Mouse (Mus musculus) embryonic facial prominence, embryonic 12.5 days (tissue): Measurements from ENCODE around the gene Actr10. TPM values are rescaled to one million over a fixed set of nuclear protein-coding genes. Genes with fewer than 3 reads are reported as not detected.

ENCODE experiments used
- ATAC-seq: fragments of 200-750 bp; cut with Nextera tagmentation; 2 replicates; pipeline ENCODE4 v1.8.0; 2017; ENCODE audit not compliant: insufficient number of reproducible peaks, insufficient read depth, low FRiP score, low TSS enrichment
- H3K27ac ChIP-seq: fragments of 300-500 bp; sonication (generic); 2 replicates; pipeline ENCODE4 v1.5.1; 2016; ENCODE audit warnings: mild to moderate bottlenecking
- H3K27me3 ChIP-seq: fragments of 300-500 bp; sonication (generic); 2 replicates; pipeline ENCODE4 v1.6.1; 2016; ENCODE audit warnings: mild to moderate bottlenecking, moderate library complexity
- H3K36me3 ChIP-seq: fragments of 300-500 bp; sonication (generic); 2 replicates; pipeline ENCODE4 v1.6.1; 2016; ENCODE audit warnings: mild to moderate bottlenecking
- H3K4me1 ChIP-seq: fragments of 300-500 bp; sonication (generic); 2 replicates; pipeline ENCODE4 v1.6.1; 2016
- H3K4me2 ChIP-seq: fragments of 300-500 bp; sonication (generic); replicated peaks from 2 replicates; pipeline ENCODE4 v1.6.1; 2016; ENCODE audit warnings: mild to moderate bottlenecking, moderate library complexity
- H3K4me3 ChIP-seq: fragments of 300-500 bp; sonication (generic); 2 replicates; pipeline ENCODE4 v1.5.1; 2016; ENCODE audit warnings: mild to moderate bottlenecking
- H3K9ac ChIP-seq: fragments of 300-500 bp; sonication (generic); 2 replicates; pipeline ENCODE4 v1.6.1; 2016; ENCODE audit warnings: mild to moderate bottlenecking, moderate library complexity
- H3K9me3 ChIP-seq: fragments of 300-500 bp; sonication (generic); 2 replicates; pipeline ENCODE4 v1.6.1; 2016; ENCODE audit warnings: mild to moderate bottlenecking, moderate library complexity
- WGBS: fragments of 180-500 bp; shearing (Covaris S2); methylation state at CpG from one replicate; pipeline ENCODE4 v1.1.7; 2016; 5-methylcytosine and 5-hydroxymethylcytosine counted together
- polyA plus RNA-seq: library from polyadenylated mRNA; unstranded; fragments of >200 nt; fragmentation: Nextera tagmentation; extraction: Ambion mirVana; gene quantifications from 2 replicates; pipeline ENCODE4 v1.2.1, GENCODE M21; 2016

The Actr10 gene
- polyA plus RNA-seq, 1 experiment from 2014 or later: 237 TPM

DNA sequence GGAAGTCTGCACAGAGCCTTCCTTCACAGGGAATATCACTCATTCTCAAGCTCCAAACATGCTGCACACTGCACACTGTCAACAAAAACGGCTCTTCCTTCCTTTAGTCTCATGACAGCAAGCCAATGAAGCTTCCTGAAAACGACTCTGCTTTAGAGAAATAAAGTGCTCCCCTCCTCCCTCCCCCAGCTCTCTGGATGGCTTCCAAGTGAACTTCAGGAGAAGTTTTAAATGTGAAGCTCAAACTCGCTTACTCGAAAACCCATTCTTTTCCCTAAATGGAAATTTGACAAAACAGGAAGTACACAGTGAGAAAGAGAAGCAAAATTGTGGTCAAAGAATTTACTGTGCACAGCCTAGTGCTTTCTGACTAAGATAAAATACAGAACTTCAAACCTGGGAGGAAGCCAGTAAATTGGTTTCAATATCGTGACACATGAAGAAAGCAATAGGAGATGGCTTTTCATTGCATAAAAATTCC is 61.8 kb downstream of the Actr10 start:
- Histone ChIP-seq H3K27me3 (no peaks in the 10 kb centered on the region), H3K4me2 (no peak overlapping the region), H3K4me3 (no peak overlapping the region), H3K9ac (no peak overlapping the region), H3K4me1 (no peaks in the 10 kb centered on the region), H3K27ac (no peak overlapping the region), H3K9me3 (no peaks in the 10 kb centered on the region), H3K36me3 (peaks cover 40% of the 10 kb centered on the region)
- WGBS: 65% methylated on average over 5 of the region's 5 CpGs
- no peak for ATAC-seq

DNA sequence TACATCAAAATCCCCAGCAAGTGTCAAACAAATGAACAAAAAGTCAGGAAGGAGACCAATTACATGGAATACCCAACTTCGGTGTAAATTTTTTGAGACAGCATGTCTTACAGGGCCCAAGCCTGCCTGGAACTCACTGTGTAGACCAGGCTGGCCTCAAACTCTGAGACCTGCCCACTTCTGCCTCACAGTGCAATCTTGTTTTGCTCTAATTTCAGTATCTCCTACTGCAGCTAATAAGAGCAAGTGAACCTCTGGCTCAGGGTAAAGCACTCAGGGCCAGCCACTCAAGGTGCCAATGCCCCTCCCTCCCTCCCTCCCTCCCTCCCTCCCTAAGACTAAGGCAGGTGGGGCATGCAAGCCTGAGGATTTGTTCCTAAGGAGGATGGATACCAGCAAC is 62.7 kb downstream of the Actr10 start:
- Histone ChIP-seq H3K9ac (no peak overlapping the region), H3K4me2 (no peak overlapping the region), H3K27ac (no peak overlapping the region), H3K36me3 (peaks cover 44% of the 10 kb centered on the region), H3K27me3 (no peaks in the 10 kb centered on the region), H3K4me3 (no peak overlapping the region), H3K9me3 (no peaks in the 10 kb centered on the region), H3K4me1 (no peaks in the 10 kb centered on the region)
- 91% methylated on average over 1 of the region's 1 CpGs for WGBS
- ATAC-seq: no peak

DNA sequence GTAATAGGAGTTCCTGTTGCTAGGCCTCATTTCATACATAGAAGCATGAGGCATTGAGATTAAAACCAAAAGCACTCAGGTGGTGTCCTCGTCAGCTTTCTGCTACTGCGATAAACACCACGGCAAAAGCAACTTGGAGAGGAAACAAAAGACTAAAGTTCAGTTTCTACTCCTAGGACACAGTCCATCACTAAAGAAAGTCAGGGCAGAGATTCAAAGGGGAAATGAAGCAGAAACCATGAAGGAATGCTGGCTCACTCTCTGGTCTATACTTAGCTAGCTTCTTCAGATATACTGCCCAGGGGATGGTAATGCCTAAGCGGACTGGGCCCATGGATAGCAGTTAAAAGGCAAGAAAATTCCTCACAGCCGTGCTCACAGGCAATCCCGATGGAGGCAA is 63.8 kb downstream of the Actr10 start:
- ATAC-seq: no peak
- H3K9ac ChIP-seq: no peak overlapping the region
- WGBS: 82% methylated on average over 6 of the region's 6 CpGs
- H3K27ac ChIP-seq: no peak overlapping the region
- no peaks in the 10 kb centered on the region for H3K9me3 ChIP-seq
- H3K4me1 ChIP-seq: no peaks in the 10 kb centered on the region
- H3K4me3 ChIP-seq: no peak overlapping the region
- no peak overlapping the region for H3K4me2 ChIP-seq
- H3K27me3 ChIP-seq: no peaks in the 10 kb centered on the region
- peaks cover 45% of the 10 kb centered on the region for H3K36me3 ChIP-seq

GRCm38 (mm10) chr12:71003760-71004426 is 66.2 kb downstream of the Actr10 start:
- Histone ChIP-seq H3K4me1 (no peaks in the 10 kb centered on the region), H3K4me3 (no peak overlapping the region), H3K36me3 (peaks cover 56% of the 10 kb centered on the region), H3K4me2 (no peak overlapping the region), H3K27me3 (no peaks in the 10 kb centered on the region), H3K9me3 (no peaks in the 10 kb centered on the region), H3K9ac (no peak overlapping the region), H3K27ac (no peak overlapping the region)
- 87% methylated on average over 5 of the region's 6 CpGs for WGBS
- no peak for ATAC-seq

GRCm38 (mm10) chr12:71006141-71006540 is 68.5 kb downstream of the Actr10 start:
- H3K9ac ChIP-seq: no peak overlapping the region
- H3K27ac ChIP-seq: no peak overlapping the region

DNA sequence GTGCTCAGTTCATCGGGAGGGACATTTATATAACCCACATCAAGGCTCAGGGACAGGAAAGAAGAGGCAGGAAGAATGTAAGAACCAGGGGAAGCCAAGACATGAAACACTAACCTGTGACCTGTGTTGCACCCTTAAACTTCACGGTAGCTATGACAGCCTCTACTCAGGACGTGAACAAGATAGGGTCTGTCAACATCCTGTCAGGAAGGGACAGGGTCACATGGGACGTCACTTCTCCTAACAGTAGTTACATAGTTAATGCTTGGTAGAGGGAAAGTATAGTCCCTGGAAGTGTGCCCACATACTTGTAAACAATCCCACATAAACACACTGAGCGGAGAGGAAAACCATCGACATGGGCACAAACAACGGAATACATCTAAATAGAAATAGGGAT is 69.2 kb downstream of the Actr10 start:
- no peak for ATAC-seq
- Histone ChIP-seq H3K27me3 (no peaks in the 10 kb centered on the region), H3K27ac (no peak overlapping the region), H3K9me3 (no peaks in the 10 kb centered on the region), H3K4me1 (no peaks in the 10 kb centered on the region), H3K4me2 (no peak overlapping the region), H3K36me3 (peaks cover 62% of the 10 kb centered on the region), H3K9ac (no peak overlapping the region), H3K4me3 (no peak overlapping the region)
- WGBS: 86% methylated on average over 7 of the region's 7 CpGs

More at GRCm38 (mm10) chr12:71006141-71006540, 68.5 kb downstream of the Actr10 start:
- peaks cover 61% of the 10 kb centered on the region for H3K36me3 ChIP-seq
- no peak overlapping the region for H3K4me2 ChIP-seq
- no peaks in the 10 kb centered on the region for H3K27me3 ChIP-seq
- ATAC-seq: no peak
- H3K4me1 ChIP-seq: no peaks in the 10 kb centered on the region
- H3K4me3 ChIP-seq: no peak overlapping the region
- 92% methylated on average over 6 of the region's 6 CpGs for WGBS
- no peaks in the 10 kb centered on the region for H3K9me3 ChIP-seq

GRCm38 (mm10) chr12:71009769-71010168 is 72.1 kb downstream of the Actr10 start:
- no peaks in the 10 kb centered on the region for H3K27me3 ChIP-seq
- H3K4me1 ChIP-seq: peaks cover 9% of the 10 kb centered on the region; the same call in 1 of the 2 replicates
- H3K36me3 ChIP-seq: peaks cover 53% of the 10 kb centered on the region
- WGBS: 49% methylated on average over 4 of the region's 4 CpGs
- H3K4me2 ChIP-seq: no peak overlapping the region
- H3K9ac ChIP-seq: no peak overlapping the region
- H3K27ac ChIP-seq: no peak overlapping the region
- H3K9me3 ChIP-seq: no peaks in the 10 kb centered on the region
- no peak for ATAC-seq
- no peak overlapping the region for H3K4me3 ChIP-seq

Other genes starting within 250 kb of the Actr10 start
- 74.5 and 81.3 TPM in 2 replicates for gene Frmd6, start 112.3 kb upstream of the Actr10 start, polyA plus RNA-seq
- 621 and 638 TPM in 2 replicates for gene Psma3, start 36.8 kb downstream of the Actr10 start, polyA plus RNA-seq
- gene Arid4a, start 78.1 kb downstream of the Actr10 start, polyA plus RNA-seq: 33.1 and 34.0 TPM in 2 replicates
- not detected in 2 replicates for gene Tomm20l, start 173.6 kb downstream of the Actr10 start, polyA plus RNA-seq
- gene Timm9, start 198.8 kb downstream of the Actr10 start, polyA plus RNA-seq: 75.5 and 87.1 TPM in 2 replicates
- 16.9 and 18.7 TPM in 2 replicates for gene 2700049A03Rik, start 199.0 kb downstream of the Actr10 start, polyA plus RNA-seq